Mouse (Mus musculus): ENCODE results near the gene Pltp. TPM values are rescaled to one million over a fixed set of nuclear protein-coding genes. Genes with fewer than 3 reads are reported as not detected.

Gene Pltp
- 69.8 and 90.6 TPM in 2 replicates for polyA plus RNA-seq (2015; fragmentation: Nextera tagmentation; extraction: Ambion mirVana)

DNA sequence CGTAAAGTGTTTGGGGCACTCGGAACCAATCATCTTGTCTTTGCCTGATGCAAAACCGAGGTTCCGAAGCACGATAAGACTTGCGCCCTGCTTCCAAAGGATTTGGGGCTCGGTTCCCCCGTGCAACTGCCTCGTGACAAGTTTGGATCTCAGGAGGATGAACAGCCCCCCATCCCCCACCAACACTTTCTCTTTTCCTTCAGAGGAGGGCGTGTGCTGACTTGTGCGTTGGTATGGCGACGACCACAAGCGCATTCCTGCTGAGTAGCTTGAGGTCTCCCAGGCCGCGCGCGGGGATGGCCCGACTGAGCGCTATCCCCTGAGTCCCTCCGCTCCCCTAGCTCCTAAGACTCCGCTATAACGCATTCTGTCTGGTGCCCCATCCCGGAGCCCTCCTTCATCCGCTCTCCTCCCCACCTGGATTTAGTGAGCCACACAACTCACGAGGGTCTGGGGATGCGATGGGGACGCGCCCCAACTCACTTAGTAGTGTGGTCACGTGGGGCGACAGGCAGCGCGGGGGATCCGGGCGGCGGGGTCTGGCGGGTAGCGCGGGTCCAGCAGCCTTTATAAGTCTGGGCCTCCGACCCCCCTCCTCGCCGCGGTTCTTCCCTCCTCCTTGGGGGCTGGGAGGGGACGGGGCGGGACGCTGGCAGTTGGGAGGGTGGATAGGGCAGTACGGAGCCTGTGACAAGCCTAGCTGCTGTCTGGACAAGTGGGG, at the start of gene Pltp:
Gene Pltp (minus strand): TSS at position 611 of the 721 bp plus-strand sequence.

DNA sequence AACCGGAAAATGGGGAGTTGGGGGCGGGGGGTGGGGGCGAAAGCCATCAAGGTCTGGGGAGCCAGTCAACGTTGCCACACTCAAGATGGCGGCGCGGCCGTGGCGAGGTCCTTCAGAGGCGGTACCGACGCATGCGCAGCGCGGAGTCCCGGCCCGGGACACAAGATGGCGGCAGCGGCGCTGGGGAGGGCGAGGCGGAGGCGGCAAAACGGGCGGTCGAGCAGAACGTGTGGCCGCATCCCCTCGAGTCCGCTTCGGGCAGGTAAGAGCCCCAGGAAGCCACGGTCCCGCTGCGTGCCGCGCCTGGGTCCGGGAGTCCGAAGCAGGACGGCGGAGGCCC, 21.7 kb upstream of the Pltp start, which contains the start of gene Pcif1:
Gene Pcif1 (plus strand): TSS at position 77 of the 340 bp plus-strand sequence.

DNA sequence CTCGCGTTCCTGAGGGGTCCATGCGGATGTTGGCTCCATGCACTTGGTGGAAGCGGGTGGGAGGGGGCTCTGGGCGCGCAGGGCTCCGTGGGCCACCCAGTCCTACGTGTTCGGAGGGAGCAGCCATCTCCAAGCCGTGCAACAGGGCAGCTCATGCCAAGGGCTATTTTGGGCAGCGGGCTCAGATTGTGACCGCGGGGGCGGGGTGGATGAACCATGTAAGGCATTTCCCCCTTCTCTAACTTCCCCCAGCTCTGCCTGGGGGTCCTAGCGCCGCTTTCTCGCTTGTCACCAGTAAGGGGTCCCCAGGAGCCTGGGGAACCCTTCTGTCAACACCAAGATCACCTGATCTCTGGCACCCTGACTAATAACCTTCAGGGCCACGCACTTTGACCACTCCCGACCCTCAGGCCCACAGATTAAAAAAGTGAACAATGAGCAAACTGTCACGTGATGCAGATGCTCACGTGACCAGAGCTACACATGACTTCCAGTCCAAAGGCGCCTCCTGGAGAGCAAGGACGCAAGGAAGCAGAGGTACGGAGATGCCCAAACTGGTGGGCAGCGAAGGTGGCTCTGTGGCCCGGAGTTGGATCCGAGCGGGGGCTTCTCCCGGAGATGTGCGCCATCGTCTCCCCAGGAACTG, 24.1 kb downstream of the Pltp start, which contains the start of gene Neurl2:
Gene Neurl2 (minus strand): TSS at position 143 of the 646 bp plus-strand sequence.

GRCm38 (mm10) chr2:164832748-164833301, 24.7 kb downstream of the Pltp start, which contains the start of gene Ctsa:
TSS of gene Ctsa (plus strand) at chr2:164832873.

GRCm38 (mm10) chr2:164828437-164828836, 29.1 kb downstream of the Pltp start, which contains the start of gene Spata25:
TSS of gene Spata25 (minus strand) at chr2:164828537.

GRCm38 (mm10) chr2:164822636-164823165, 34.8 kb downstream of the Pltp start, which contains the start of gene Zswim1:
TSS of gene Zswim1 (plus strand) at chr2:164822686.

DNA sequence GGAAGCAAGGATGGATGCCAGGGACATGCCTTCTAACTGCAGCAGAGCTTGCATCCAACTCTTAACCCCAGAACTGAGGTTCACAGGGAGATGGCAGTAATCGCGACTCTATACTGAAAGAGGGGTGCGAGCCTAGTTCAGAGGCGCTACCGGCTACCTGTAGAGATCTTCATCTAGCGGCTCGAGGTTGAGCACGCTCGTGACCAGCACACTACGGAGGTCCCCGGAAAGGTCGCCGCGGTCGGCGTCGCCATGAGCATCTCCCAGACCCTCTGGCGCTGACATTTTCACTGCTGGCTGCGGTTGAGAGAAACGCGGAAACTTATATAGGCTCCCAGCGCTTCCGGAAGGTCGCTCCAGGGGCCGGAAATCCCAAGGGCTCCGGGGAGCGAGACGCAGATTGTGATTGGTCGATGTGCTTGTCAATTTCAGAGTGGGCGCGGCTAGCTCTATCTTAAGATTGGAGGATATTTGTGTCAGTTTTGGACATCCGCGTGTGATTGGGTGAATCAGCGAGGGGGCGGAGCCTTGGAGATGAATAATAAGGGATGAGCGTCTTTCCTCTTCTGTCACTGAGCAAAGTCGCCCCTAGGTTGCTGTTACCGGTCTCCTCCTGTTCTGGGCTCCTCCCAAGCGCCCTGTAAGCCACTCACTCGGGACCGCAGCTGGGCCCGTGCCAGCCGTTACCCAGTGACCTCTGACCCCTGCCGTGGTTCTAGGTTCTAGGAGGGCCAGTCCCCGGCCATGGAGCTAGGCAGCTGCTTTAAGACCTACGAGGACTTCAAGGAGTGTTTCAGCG, 52.8 kb downstream of the Pltp start, which contains the start of the genes Acot8 and Zswim3:
Gene Acot8 (minus strand): TSS at position 350 of the 799 bp plus-strand sequence.
Gene Zswim3 (plus strand): TSS at position 566 of the 799 bp plus-strand sequence.

Other genes with a start within 250 kb of the Pltp start
- not detected in 2 replicates for gene Wfdc6b, start 244.2 kb downstream of the Pltp start, polyA plus RNA-seq (2015; fragmentation: Nextera tagmentation; extraction: Ambion mirVana)
- not detected in 2 replicates for gene Wfdc8, start 244.1 kb downstream of the Pltp start, polyA plus RNA-seq (2015; fragmentation: Nextera tagmentation; extraction: Ambion mirVana)
- gene Wfdc16, start 218.9 kb downstream of the Pltp start, polyA plus RNA-seq (2015; fragmentation: Nextera tagmentation; extraction: Ambion mirVana): not detected in 2 replicates
- 3.2 and 5.3 TPM in 2 replicates for gene Wfdc10, start 201.7 kb downstream of the Pltp start, polyA plus RNA-seq (2015; fragmentation: Nextera tagmentation; extraction: Ambion mirVana)
- gene Wfdc9, start 201.1 kb downstream of the Pltp start, polyA plus RNA-seq (2015; fragmentation: Nextera tagmentation; extraction: Ambion mirVana): not detected in 2 replicates
- not detected in 2 replicates for gene Wfdc11, start 183.6 kb downstream of the Pltp start, polyA plus RNA-seq (2015; fragmentation: Nextera tagmentation; extraction: Ambion mirVana)
- 2.9 and 4.6 TPM in 2 replicates for gene Wfdc13, start 172.6 kb downstream of the Pltp start, polyA plus RNA-seq (2015; fragmentation: Nextera tagmentation; extraction: Ambion mirVana)
- gene Spint4, start 159.2 kb downstream of the Pltp start, polyA plus RNA-seq (2015; fragmentation: Nextera tagmentation; extraction: Ambion mirVana): not detected in 2 replicates
- not detected in 2 replicates for gene Spint5, start 142.4 kb downstream of the Pltp start, polyA plus RNA-seq (2015; fragmentation: Nextera tagmentation; extraction: Ambion mirVana)
- gene Wfdc3, start 111.8 kb downstream of the Pltp start, polyA plus RNA-seq (2015; fragmentation: Nextera tagmentation; extraction: Ambion mirVana): 1.6 and 1.7 TPM in 2 replicates
- 38.2 and 48.9 TPM in 2 replicates for gene Dnttip1, start 111.7 kb downstream of the Pltp start, polyA plus RNA-seq (2015; fragmentation: Nextera tagmentation; extraction: Ambion mirVana)
- 75.7 and 102 TPM in 2 replicates for gene Ube2c, start 87.8 kb downstream of the Pltp start, polyA plus RNA-seq (2015; fragmentation: Nextera tagmentation; extraction: Ambion mirVana)
- gene Tnnc2, start 77.7 kb downstream of the Pltp start, polyA plus RNA-seq (2015; fragmentation: Nextera tagmentation; extraction: Ambion mirVana): 383 and 450 TPM in 2 replicates
- 26.2 and 28.0 TPM in 2 replicates for gene Snx21, start 71.9 kb downstream of the Pltp start, polyA plus RNA-seq (2015; fragmentation: Nextera tagmentation; extraction: Ambion mirVana)
- 16.3 and 19.9 TPM in 2 replicates for gene Acot8, start 52.8 kb downstream of the Pltp start, polyA plus RNA-seq (2015; fragmentation: Nextera tagmentation; extraction: Ambion mirVana)
- gene Zswim3, start 52.6 kb downstream of the Pltp start, polyA plus RNA-seq (2015; fragmentation: Nextera tagmentation; extraction: Ambion mirVana): 5.0 and 5.7 TPM in 2 replicates
- 11.9 and 12.0 TPM in 2 replicates for gene Zswim1, start 35.0 kb downstream of the Pltp start, polyA plus RNA-seq (2015; fragmentation: Nextera tagmentation; extraction: Ambion mirVana)
- gene Spata25, start 29.2 kb downstream of the Pltp start, polyA plus RNA-seq (2015; fragmentation: Nextera tagmentation; extraction: Ambion mirVana): 0.36 TPM in 1 of 2 replicates, not detected in the other
- 109 and 133 TPM in 2 replicates for gene Ctsa, start 24.8 kb downstream of the Pltp start, polyA plus RNA-seq (2015; fragmentation: Nextera tagmentation; extraction: Ambion mirVana)
- 14.3 and 16.1 TPM in 2 replicates for gene Neurl2, start 24.3 kb downstream of the Pltp start, polyA plus RNA-seq (2015; fragmentation: Nextera tagmentation; extraction: Ambion mirVana)
- 53.5 and 56.6 TPM in 2 replicates for gene Pcif1, start 21.6 kb upstream of the Pltp start, polyA plus RNA-seq (2015; fragmentation: Nextera tagmentation; extraction: Ambion mirVana)
- 4.9 and 5.5 TPM in 2 replicates for gene Zfp335, start 54.0 kb upstream of the Pltp start, polyA plus RNA-seq (2015; fragmentation: Nextera tagmentation; extraction: Ambion mirVana)
- gene Mmp9, start 83.1 kb upstream of the Pltp start, polyA plus RNA-seq (2015; fragmentation: Nextera tagmentation; extraction: Ambion mirVana): 5.5 and 10.3 TPM in 2 replicates
- gene Slc12a5, start 103.1 kb upstream of the Pltp start, polyA plus RNA-seq (2015; fragmentation: Nextera tagmentation; extraction: Ambion mirVana): 0.17 and 0.24 TPM in 2 replicates
- gene Ncoa5, start 177.2 kb upstream of the Pltp start, polyA plus RNA-seq (2015; fragmentation: Nextera tagmentation; extraction: Ambion mirVana): 22.4 and 23.2 TPM in 2 replicates
- gene Cd40, start 197.9 kb upstream of the Pltp start, polyA plus RNA-seq (2015; fragmentation: Nextera tagmentation; extraction: Ambion mirVana): 8.5 and 10.7 TPM in 2 replicates
- not detected in 2 replicates for gene 1700025C18Rik, start 233.0 kb upstream of the Pltp start, polyA plus RNA-seq (2015; fragmentation: Nextera tagmentation; extraction: Ambion mirVana)

Measured in urinary bladder, postnatal 0 days (tissue).